Mouse (Mus musculus): ENCODE data around the gene Ccdc87.
A peak's percentile ranks its signal among the peaks of the same experiment; 100 is the strongest.
"Not testable (repeated sequence)": the region's sequence is repeated elsewhere in the genome, so short reads cannot be mapped to it uniquely, and the experiment has no call there.

Ccdc87 gene

GRCm38 (mm10) chr19:4839149-4839548 is at the start of gene Ccdc87, which contains the start of gene Ccs:
TSS of gene Ccdc87 (plus strand) at chr19:4839366.
TSS of gene Ccs (minus strand) at chr19:4839332.
- DNase-seq (ENCODE audit: low spot score in 2 of 2), result peak; percentile 95 to 97

- DNase-seq (ENCODE audit: low spot score in 2 of 2), result no peak
Measured at GRCm38 (mm10) chr19:4793281-4793830, 45.8 kb upstream of the Ccdc87 start.

GRCm38 (mm10) chr19:4793831-4794422 is 45.2 kb upstream of the Ccdc87 start, which contains the start of gene Rbm4:
TSS of gene Rbm4 (minus strand) at chr19:4793901.
- DNase-seq (ENCODE audit: low spot score in 2 of 2), result peak; percentile 96 to 97

GRCm38 (mm10) chr19:4795929-4796328 is 43.2 kb upstream of the Ccdc87 start:
- DNase-seq (ENCODE audit: low spot score in 2 of 2), result no peak

- no peak for DNase-seq (ENCODE audit: low spot score in 2 of 2)
Measured at GRCm38 (mm10) chr19:4797846-4798245, 41.3 kb upstream of the Ccdc87 start.

GRCm38 (mm10) chr19:4799083-4799482 is 40.1 kb upstream of the Ccdc87 start:
- DNase-seq (ENCODE audit: low spot score in 2 of 2), result no peak

GRCm38 (mm10) chr19:4802691-4803091 is 36.5 kb upstream of the Ccdc87 start:
- no peak for DNase-seq (ENCODE audit: low spot score in 2 of 2)

GRCm38 (mm10) chr19:4803283-4803682 is 35.9 kb upstream of the Ccdc87 start:
- DNase-seq (ENCODE audit: low spot score in 2 of 2), result no peak

GRCm38 (mm10) chr19:4810309-4810708 is 28.9 kb upstream of the Ccdc87 start:
- no peak for DNase-seq (ENCODE audit: low spot score in 2 of 2)

- DNase-seq (ENCODE audit: low spot score in 2 of 2), result no peak
Measured at GRCm38 (mm10) chr19:4810746-4811062, 28.5 kb upstream of the Ccdc87 start.

- peak; percentile 97 to 98 for DNase-seq (ENCODE audit: low spot score in 2 of 2)
Measured at GRCm38 (mm10) chr19:4811063-4811908, 27.9 kb upstream of the Ccdc87 start, which contains the start of the genes Gm21992 and Rbm14. TSS of gene Gm21992 (minus strand) at chr19:4811612. TSS of gene Rbm14 (minus strand) at chr19:4811634.

GRCm38 (mm10) chr19:4811909-4812242 is 27.3 kb upstream of the Ccdc87 start:
- DNase-seq (ENCODE audit: low spot score in 2 of 2), result no peak

- not testable (repeated sequence) for DNase-seq (ENCODE audit: low spot score in 2 of 2)
Measured at GRCm38 (mm10) chr19:4812334-4812949, 26.7 kb upstream of the Ccdc87 start.

- DNase-seq (ENCODE audit: low spot score in 2 of 2), result peak; percentile 55 to 77
Measured at GRCm38 (mm10) chr19:4813015-4813414, 26.2 kb upstream of the Ccdc87 start.

- no peak for DNase-seq (ENCODE audit: low spot score in 2 of 2)
Measured at GRCm38 (mm10) chr19:4817182-4817835, 21.9 kb upstream of the Ccdc87 start.

GRCm38 (mm10) chr19:4820678-4821303 is 18.4 kb upstream of the Ccdc87 start:
- DNase-seq (ENCODE audit: low spot score in 2 of 2), result no peak

- DNase-seq (ENCODE audit: low spot score in 2 of 2), result no peak
Measured at GRCm38 (mm10) chr19:4828444-4829114, 10.6 kb upstream of the Ccdc87 start.

GRCm38 (mm10) chr19:4829156-4829555 is 10.0 kb upstream of the Ccdc87 start:
- DNase-seq (ENCODE audit: low spot score in 2 of 2), result no peak

- DNase-seq (ENCODE audit: low spot score in 2 of 2), result no peak
Measured at GRCm38 (mm10) chr19:4833977-4834376, 5.2 kb upstream of the Ccdc87 start.

GRCm38 (mm10) chr19:4836096-4836495 is 3.1 kb upstream of the Ccdc87 start:
- no peak for DNase-seq (ENCODE audit: low spot score in 2 of 2)

GRCm38 (mm10) chr19:4837049-4837448 is 2.1 kb upstream of the Ccdc87 start:
- no peak for DNase-seq (ENCODE audit: low spot score in 2 of 2)
